Mouse (Mus musculus): ENCODE results near the gene Myh9.
"Not testable (repeated sequence)": the region's sequence is repeated elsewhere in the genome, so short reads cannot be mapped to it uniquely, and the experiment has no call there.

Myh9 gene

GRCm38 (mm10) chr15:77756081-77756480 lies 85.9 kb downstream of the Myh9 start:
- no peak for DNase-seq (ENCODE audit: low read depth)

GRCm38 (mm10) chr15:77755132-77755531 lies 86.8 kb downstream of the Myh9 start:
- DNase-seq (ENCODE audit: low read depth): no peak

- no peak for DNase-seq (ENCODE audit: low read depth)
These were observed 89.5 kb downstream of the Myh9 start for GRCm38 (mm10) chr15:77752443-77752842.

GRCm38 (mm10) chr15:77750461-77750860 lies 91.5 kb downstream of the Myh9 start:
- peak; percentile 76 for DNase-seq (ENCODE audit: low read depth)

- no peak for DNase-seq (ENCODE audit: low read depth)
These were observed 92.3 kb downstream of the Myh9 start for GRCm38 (mm10) chr15:77749717-77750116.

- no peak for DNase-seq (ENCODE audit: low read depth)
These were observed 93.6 kb downstream of the Myh9 start for GRCm38 (mm10) chr15:77748414-77748813.

- no peak for DNase-seq (ENCODE audit: low read depth)
These were observed 95.6 kb downstream of the Myh9 start for GRCm38 (mm10) chr15:77746326-77746725.

GRCm38 (mm10) chr15:77745081-77745480 lies 96.9 kb downstream of the Myh9 start:
- DNase-seq (ENCODE audit: low read depth): no peak

GRCm38 (mm10) chr15:77744632-77745031 lies 97.3 kb downstream of the Myh9 start:
- DNase-seq (ENCODE audit: low read depth): no peak

GRCm38 (mm10) chr15:77741556-77741955 lies 100.4 kb downstream of the Myh9 start:
- DNase-seq (ENCODE audit: low read depth): not testable (repeated sequence)

GRCm38 (mm10) chr15:77740511-77741297 lies 101.3 kb downstream of the Myh9 start:
- DNase-seq (ENCODE audit: low read depth): no peak

GRCm38 (mm10) chr15:77733903-77734302 lies 108.1 kb downstream of the Myh9 start:
- DNase-seq (ENCODE audit: low read depth): not testable (repeated sequence)

GRCm38 (mm10) chr15:77733380-77733779 lies 108.6 kb downstream of the Myh9 start:
- peak; percentile 97 for DNase-seq (ENCODE audit: low read depth)

- DNase-seq (ENCODE audit: low read depth): not testable (repeated sequence)
These were observed 109.1 kb downstream of the Myh9 start for GRCm38 (mm10) chr15:77732851-77733250.

- no peak for DNase-seq (ENCODE audit: low read depth)
These were observed 110.4 kb downstream of the Myh9 start for GRCm38 (mm10) chr15:77731605-77732004.

GRCm38 (mm10) chr15:77728739-77729138 lies 113.2 kb downstream of the Myh9 start, which contains the start of gene Apol9b:
Gene Apol9b, plus strand, starts transcription at chr15:77729039.
- DNase-seq (ENCODE audit: low read depth): not testable (repeated sequence)

- not testable (repeated sequence) for DNase-seq (ENCODE audit: low read depth)
These were observed 114.2 kb downstream of the Myh9 start for GRCm38 (mm10) chr15:77727745-77728144.

GRCm38 (mm10) chr15:77727139-77727538 lies 114.8 kb downstream of the Myh9 start:
- peak; percentile 46 for DNase-seq (ENCODE audit: low read depth)

- DNase-seq (ENCODE audit: low read depth): not testable (repeated sequence)
These were observed 116.5 kb downstream of the Myh9 start for GRCm38 (mm10) chr15:77725393-77726020.

- not testable (repeated sequence) for DNase-seq (ENCODE audit: low read depth)
These were observed 117.6 kb downstream of the Myh9 start for GRCm38 (mm10) chr15:77724208-77724911.

GRCm38 (mm10) chr15:77721509-77721908 lies 120.5 kb downstream of the Myh9 start:
- DNase-seq (ENCODE audit: low read depth): not testable (repeated sequence)

GRCm38 (mm10) chr15:77718240-77718639 lies 123.7 kb downstream of the Myh9 start:
- not testable (repeated sequence) for DNase-seq (ENCODE audit: low read depth)

Measured in 416B (cell line).